Comparison of ENCODE assay signal across 9 mouse cellular contexts in the genomic region with DNA sequence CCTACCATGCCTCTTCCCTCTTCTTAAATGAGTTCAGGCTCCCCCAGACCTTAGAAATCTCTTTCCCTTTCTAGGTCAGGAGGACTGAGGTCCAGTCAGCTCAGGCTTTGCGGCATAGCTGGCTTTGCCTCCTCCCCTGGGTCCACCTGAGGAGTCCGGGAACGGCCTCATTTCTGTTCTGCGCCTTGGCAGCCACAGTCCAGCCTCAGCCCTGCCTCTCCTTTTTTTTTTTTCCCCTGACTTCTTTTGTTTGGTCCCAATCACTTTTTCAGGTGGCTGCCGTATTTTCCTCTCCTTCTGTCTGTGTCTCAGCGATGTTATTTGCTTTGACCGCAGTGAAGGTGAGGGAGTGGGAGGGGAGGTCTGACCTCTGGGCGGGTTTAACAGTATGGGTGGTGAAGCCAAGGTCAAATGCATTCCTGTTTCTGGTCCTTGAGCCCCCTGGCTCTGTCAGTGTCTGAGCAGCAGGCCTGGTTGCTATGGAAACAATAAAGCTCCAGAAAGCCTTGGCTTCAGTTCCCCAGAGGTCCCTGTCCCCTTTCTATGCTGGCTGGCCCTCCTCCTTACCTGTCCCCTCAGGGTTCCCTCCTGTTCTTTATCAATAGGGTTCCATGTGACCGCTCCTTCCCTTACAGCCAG. TPM values are rescaled to one million over a fixed set of nuclear protein-coding genes. Genes with fewer than 3 reads are reported as not detected.
DNase-seq lines count a peak whose midpoint lies in the region; ATAC-seq and TF ChIP-seq lines count a peak whose summit lies in the region.
"Had no signal": no experiment of that assay in that cellular context is flagged by ENCODE, and none has a peak within 500 bp of the region (broad histone marks: within the 10 kb centered on the region; RNA-seq: fewer than 3 reads in every experiment).

No protein-coding gene starts in this region.

- no peaks in the 10 kb centered on the region; the same call in none of the 2 replicates for H3K4me1 ChIP-seq in hindbrain, embryonic 11.5 days (replicated peaks; ENCODE audit: control insufficient read depth, insufficient read depth, low read length)
- H3K4me1 ChIP-seq in midbrain, postnatal 0 days (ENCODE audit: insufficient read depth, low read length) = peaks cover 23% of the 10 kb centered on the region

- H3K9ac ChIP-seq in hindbrain, embryonic 11.5 days (ENCODE audit: low read depth, low read length) = no peak overlapping the region
- H3K9ac ChIP-seq in midbrain, postnatal 0 days (replicated peaks; ENCODE audit: low read length, poor library complexity, severe bottlenecking) = 0 out of 2 replicates have a peak overlapping the region, but pooled peaks have one; percentile 46
- H3K9ac ChIP-seq: heart, embryonic 12.5 days had no signal

- no peak for TF ChIP-seq CTCF in midbrain, postnatal 0 days (IDR thresholded peaks at IDR 0.05)

- peak; percentile 86 for DNase-seq in heart, adult 11 months
- no peak for DNase-seq in heart, adult 9 months (ENCODE audit: low spot score in 2 of 2)
- peak; percentile 54 to 67 for DNase-seq in cerebellum, postnatal 10 days
- peak; percentile 41 for DNase-seq in hindbrain, embryonic 11.5 days (ENCODE audit: low spot score)
- peak; percentile 77 for DNase-seq in midbrain, postnatal 0 days (ENCODE audit: low spot score)
- DNase-seq in lung, postnatal 10 days = no peak
- DNase-seq in heart, postnatal 10 days = no peak

- no peak overlapping the region for H3K4me3 ChIP-seq in hindbrain, embryonic 11.5 days (ENCODE audit: low read depth, low read length)
- H3K4me3 ChIP-seq in midbrain, postnatal 0 days (ENCODE audit: low read depth, low read length) = no peak overlapping the region
- H3K4me3 ChIP-seq: heart, embryonic 12.5 days had no signal

- peak overlapping the region; percentile 70 for H3K27ac ChIP-seq in hindbrain, embryonic 11.5 days (ENCODE audit: low read depth, low read length)
- H3K27ac ChIP-seq in midbrain, postnatal 0 days (ENCODE audit: low read depth, low read length) = peak overlapping the region; percentile 83

- peaks cover 2% of the 10 kb centered on the region; the same call in 1 of the 2 replicates for H3K27me3 ChIP-seq in hindbrain, embryonic 11.5 days (ENCODE audit: control insufficient read depth, insufficient read depth, low read length)
- H3K27me3 ChIP-seq in midbrain, postnatal 0 days (ENCODE audit: insufficient read depth, low read length) = no peaks in the 10 kb centered on the region

- intact Hi-C loops in heart, postnatal 10 days (cut with DNase I) = loop anchor here (1.0 to 5.0 kb wide), 3 partner anchors 34 to 80 kb away; a partner anchor contains a TSS

- WGBS in hindbrain, embryonic 11.5 days = 47% methylated on average over 9 of the region's 9 CpGs
- 13% methylated on average over 9 of the region's 9 CpGs for WGBS in midbrain, postnatal 0 days

- H3K9me3 ChIP-seq in hindbrain, embryonic 11.5 days (ENCODE audit: control insufficient read depth, low read length) = no peaks in the 10 kb centered on the region
- no peaks in the 10 kb centered on the region for H3K9me3 ChIP-seq in midbrain, postnatal 0 days (ENCODE audit: low read length)
- H3K9me3 ChIP-seq: heart, embryonic 12.5 days had no signal

- peak; percentile 27; the same call in 1 of the 2 replicates for ATAC-seq in hindbrain, embryonic 11.5 days (ENCODE audit: low FRiP score)
- ATAC-seq in midbrain, postnatal 0 days (ENCODE audit: low FRiP score) = peak; percentile 5; the same call in 1 of the 2 replicates
- ATAC-seq in monocyte, adult 5-6 weeks (replicated peaks; ENCODE audit: insufficient number of reproducible peaks, low FRiP score, low TSS enrichment, poor library complexity, severe bottlenecking) = no peak

- no peak overlapping the region for H3K4me2 ChIP-seq in hindbrain, embryonic 11.5 days (replicated peaks; ENCODE audit: low read depth, low read length)
- peak overlapping the region; percentile 18; the same call in 1 of the 2 replicates for H3K4me2 ChIP-seq in midbrain, postnatal 0 days (ENCODE audit: low read depth, low read length, poor library complexity, severe bottlenecking)
- H3K4me2 ChIP-seq: heart, embryonic 12.5 days had no signal

- no peaks in the 10 kb centered on the region for H3K36me3 ChIP-seq in hindbrain, embryonic 11.5 days (ENCODE audit: control insufficient read depth, insufficient read depth, low read length)
- H3K36me3 ChIP-seq in midbrain, postnatal 0 days (ENCODE audit: insufficient read depth, low read length) = peaks cover 19% of the 10 kb centered on the region
- H3K36me3 ChIP-seq: heart, embryonic 12.5 days had no signal

RNA-seq across cellular contexts. Expression of a gene that starts 34.3 kb away (rescaled TPM):
- 13.6 and 14.3 TPM in 2 replicates for polyA plus RNA-seq in hindbrain, embryonic 11.5 days (2014; fragmentation: Nextera tagmentation; extraction: Ambion mirVana)
- 382 and 409 TPM in 2 replicates for total RNA-seq in midbrain, postnatal 0 days (2014; rRNA removed)
- 74.3 and 75.7 TPM in 2 replicates for polyA plus RNA-seq in midbrain, postnatal 0 days (2015; fragmentation: Nextera tagmentation; extraction: Ambion mirVana)
- 1 to 10 TPM; 4.4 to 5.5 TPM for total RNA-seq in heart, postnatal 10 days (2021)
- not detected in 3 replicates for total RNA-seq in monocyte, adult 5-6 weeks (2017)

RNA-seq across cellular contexts. Expression of a gene that starts 53.7 kb away (rescaled TPM):
- polyA plus RNA-seq in hindbrain, embryonic 11.5 days (2014; fragmentation: Nextera tagmentation; extraction: Ambion mirVana) = 16.0 and 18.0 TPM in 2 replicates
- total RNA-seq in midbrain, postnatal 0 days (2014; rRNA removed) = 250 and 291 TPM in 2 replicates
- polyA plus RNA-seq in midbrain, postnatal 0 days (2015; fragmentation: Nextera tagmentation; extraction: Ambion mirVana) = 232 and 264 TPM in 2 replicates
- 10 to 100 TPM; 50.7 to 60.2 TPM for total RNA-seq in heart, postnatal 10 days (2021)
- 260 to 384 TPM (median 349 TPM) in 3 replicates for total RNA-seq in monocyte, adult 5-6 weeks (2017)

Comparison
In these comparisons a context has a peak if more than half of its experiments do, and no peak if none do; other contexts are left out.
1. DNase-seq: peak in heart, adult 11 months (single experiment), cerebellum, postnatal 10 days (2 of 2), hindbrain, embryonic 11.5 days (single experiment) and midbrain, postnatal 0 days (single experiment); none in heart, adult 9 months (0 of 2), lung, postnatal 10 days (single experiment) and heart, postnatal 10 days (0 of 2).
2. RNA of a gene that starts 34.3 kb away (total RNA-seq): 382 to 409 TPM in midbrain, postnatal 0 days; 4.4 to 5.5 TPM in heart, postnatal 10 days and not detected in monocyte, adult 5-6 weeks; every median in the first group is over 10 times any median in the second.